Mouse (Mus musculus) small intestine, adult 2 months (tissue): ENCODE results near the gene Relt. TPM values are rescaled to one million over a fixed set of nuclear protein-coding genes. Genes with fewer than 3 reads are reported as not detected.

Experiments
- H3K27ac ChIP-seq: fragments of 200-500 bp; 2 replicates; pipeline ENCODE4 v1.5.1; 2012; ENCODE audit warnings: low read depth, low read length, control low read depth, inconsistent platforms; ENCODE audit not compliant: insufficient read depth
- H3K27me3 ChIP-seq: fragments of 200-500 bp; 2 replicates; pipeline ENCODE4 v1.6.1; 2012; ENCODE audit warnings: mild to moderate bottlenecking, moderate library complexity, low read length, inconsistent platforms; ENCODE audit not compliant: control insufficient read depth, insufficient read depth
- H3K36me3 ChIP-seq: fragments of 200-500 bp; 2 replicates; pipeline ENCODE4 v1.6.1; 2012; ENCODE audit warnings: mild to moderate bottlenecking, low read length, control low read depth, inconsistent platforms; ENCODE audit not compliant: control insufficient read depth, insufficient read depth
- H3K4me1 ChIP-seq: fragments of 200-500 bp; 2 replicates; pipeline ENCODE4 v1.6.1; 2012; ENCODE audit warnings: low read length, inconsistent platforms, mixed read lengths; ENCODE audit not compliant: control insufficient read depth, insufficient read depth, insufficient read length
- H3K4me3 ChIP-seq: fragments of 200-500 bp; 2 replicates; pipeline ENCODE4 v1.5.1; 2012; ENCODE audit warnings: low read depth, mild to moderate bottlenecking, control low read depth, inconsistent platforms, low read length, moderate library complexity
- CTCF ChIP-seq: fragments of 200-500 bp; IDR thresholded peaks from 2 replicates; pipeline ENCODE4 v1.5.1; 2012; ENCODE audit warnings: low read depth, mild to moderate bottlenecking, control low read depth, inconsistent platforms, low read length, moderate library complexity, mixed read lengths; ENCODE audit not compliant: insufficient replicate concordance, insufficient read length; ENCODE audit errors: extremely low read depth
- POLR2A ChIP-seq: fragments of 200-500 bp; IDR thresholded peaks from 2 replicates; pipeline ENCODE4 v1.6.1; 2012; ENCODE audit warnings: low read depth, mild to moderate bottlenecking, control low read depth, inconsistent platforms, low read length, moderate library complexity
- WGBS: fragments of 180-500 bp; shearing (Covaris S2); methylation state at CpG from one replicate; pipeline ENCODE4 v1.1.7; 2018; 5-methylcytosine and 5-hydroxymethylcytosine counted together
- polyA plus RNA-seq: library from polyadenylated mRNA; depleted of rRNA; stranded (reverse); fragments of >200 nt; gene quantifications from 2 replicates; pipeline ENCODE4 v1.2.3, GENCODE M21; 2012

The Relt gene
- polyA plus RNA-seq, 1 experiment = 7.0 TPM

GRCm38 (mm10) chr7:100867561-100867960, 4.3 kb upstream of the Relt start:
- no peak overlapping the region for H3K4me3 ChIP-seq
- peaks cover 3% of the 10 kb centered on the region for H3K4me1 ChIP-seq
- H3K27me3 ChIP-seq = no peaks in the 10 kb centered on the region; the same call in 1 of the 2 replicates
- TF ChIP-seq POLR2A (no peak), CTCF (no peak)
- WGBS = 69% methylated on average over 2 of the region's 2 CpGs
- H3K36me3 ChIP-seq = no peaks in the 10 kb centered on the region
- H3K27ac ChIP-seq = no peak overlapping the region

- Histone ChIP-seq H3K4me1 (peaks cover 4% of the 10 kb centered on the region), H3K27me3 (no peaks in the 10 kb centered on the region; the same call in 1 of the 2 replicates), H3K4me3 (no peak overlapping the region), H3K27ac (no peak overlapping the region), H3K36me3 (no peaks in the 10 kb centered on the region)
- TF ChIP-seq POLR2A = no peak
- peak; percentile 87; the same call in 1 of the 2 replicates for TF ChIP-seq CTCF
- WGBS = 0% methylated on average over 3 of the region's 3 CpGs
Measured at GRCm38 (mm10) chr7:100866675-100867074, 3.4 kb upstream of the Relt start.

GRCm38 (mm10) chr7:100862353-100862752, 893 bp downstream of the Relt start:
- H3K36me3 ChIP-seq = no peaks in the 10 kb centered on the region
- no peak overlapping the region; the same call in 1 of the 2 replicates for H3K27ac ChIP-seq
- peak overlapping the region; percentile 87 for H3K4me3 ChIP-seq
- H3K27me3 ChIP-seq = no peaks in the 10 kb centered on the region; the same call in 1 of the 2 replicates
- WGBS = 22% methylated on average over 4 of the region's 4 CpGs
- H3K4me1 ChIP-seq = peaks cover 4% of the 10 kb centered on the region
- no peak for TF ChIP-seq POLR2A

GRCm38 (mm10) chr7:100861209-100861608, 2.0 kb downstream of the Relt start:
- Histone ChIP-seq H3K27ac (no peak overlapping the region), H3K4me1 (peaks cover 4% of the 10 kb centered on the region), H3K27me3 (no peaks in the 10 kb centered on the region; the same call in 1 of the 2 replicates), H3K4me3 (no peak overlapping the region), H3K36me3 (no peaks in the 10 kb centered on the region)
- 73% methylated on average over 5 of the region's 5 CpGs for WGBS
- TF ChIP-seq CTCF (no peak), POLR2A (no peak)

- Histone ChIP-seq H3K36me3 (no peaks in the 10 kb centered on the region), H3K4me1 (peaks cover 4% of the 10 kb centered on the region), H3K27ac (no peak overlapping the region), H3K27me3 (no peaks in the 10 kb centered on the region; the same call in 1 of the 2 replicates), H3K4me3 (no peak overlapping the region)
- TF ChIP-seq CTCF (no peak), POLR2A (no peak)
- WGBS = 99% methylated on average over 3 of the region's 3 CpGs
Measured at GRCm38 (mm10) chr7:100860450-100860849, 2.8 kb downstream of the Relt start.

GRCm38 (mm10) chr7:100855795-100856573, 7.3 kb downstream of the Relt start:
- H3K27me3 ChIP-seq = no peaks in the 10 kb centered on the region
- peak overlapping the region; percentile 85 for H3K27ac ChIP-seq
- TF ChIP-seq POLR2A (no peak), CTCF (no peak)
- 70% methylated on average over 5 of the region's 5 CpGs for WGBS
- peak overlapping the region; percentile 45 for H3K4me3 ChIP-seq
- peaks cover 2% of the 10 kb centered on the region; the same call in 1 of the 2 replicates for H3K4me1 ChIP-seq
- H3K36me3 ChIP-seq = no peaks in the 10 kb centered on the region

- Histone ChIP-seq H3K4me1 (peaks cover 2% of the 10 kb centered on the region; the same call in 1 of the 2 replicates), H3K36me3 (no peaks in the 10 kb centered on the region), H3K27me3 (no peaks in the 10 kb centered on the region), H3K27ac (peak overlapping the region; percentile 52; the same call in 1 of the 2 replicates), H3K4me3 (peak overlapping the region; percentile 45)
- TF ChIP-seq CTCF (no peak), POLR2A (no peak)
- WGBS = 49% methylated on average over 4 of the region's 4 CpGs
Measured at GRCm38 (mm10) chr7:100855300-100855699, 7.9 kb downstream of the Relt start.
